Comparison of ENCODE assay signal across 14 mouse cellular contexts in the genomic region with DNA sequence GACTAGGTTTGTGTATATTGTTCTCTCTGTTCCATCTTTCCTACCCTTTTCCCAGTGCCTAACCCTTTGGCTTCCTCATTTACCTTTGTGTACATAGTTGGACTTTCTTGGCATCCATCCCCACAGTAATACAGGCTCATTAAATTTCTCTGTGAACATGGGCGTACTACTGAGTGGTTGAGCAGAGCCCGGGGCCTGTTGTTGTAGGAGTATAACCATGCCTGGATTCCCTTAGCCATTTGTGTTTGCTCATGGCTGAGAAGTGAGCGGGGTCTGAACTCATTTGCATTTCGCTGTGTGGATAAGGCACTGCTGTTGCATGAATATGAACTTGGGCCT.
"Had no signal": no experiment of that assay in that cellular context is flagged by ENCODE, and none has a peak within 500 bp of the region (broad histone marks: within the 10 kb centered on the region; RNA-seq: fewer than 3 reads in every experiment).

No protein-coding gene starts in this region.

- H3K4me3 ChIP-seq: kidney, embryonic 15.5 days; left cerebral cortex, adult 2 months; limb, embryonic 10.5 days; myocyte; neural tube, embryonic 15.5 days had no signal

- H3K36me3 ChIP-seq: kidney, embryonic 15.5 days; limb, embryonic 10.5 days; neural tube, embryonic 15.5 days had no signal

- H3K27me3 ChIP-seq: kidney, embryonic 15.5 days had no signal

- H3K4me2 ChIP-seq: kidney, embryonic 15.5 days; neural tube, embryonic 15.5 days had no signal

- DNase-seq: kidney, adult 18-20 months; kidney, postnatal 14 days; lung, adult 2 months; lung, postnatal 14 days; midbrain, embryonic 14.5 days; right cerebral cortex, adult 18-20 months; thymus, adult 18-20 months; thymus, postnatal 14 days had no signal

- H3K9me3 ChIP-seq: kidney, embryonic 15.5 days; limb, embryonic 10.5 days; neural tube, embryonic 15.5 days had no signal

- H3K9ac ChIP-seq: kidney, embryonic 15.5 days; liver, embryonic 14.5 days; neural tube, embryonic 15.5 days had no signal

- H3K27ac ChIP-seq: left cerebral cortex, adult 2 months; liver, embryonic 14.5 days; neural tube, embryonic 15.5 days had no signal
